Mouse (Mus musculus) adrenal gland, postnatal 4 days (tissue): Measurements from ENCODE around the gene Grid1. TPM values are rescaled to one million over a fixed set of nuclear protein-coding genes. Genes with fewer than 3 reads are reported as not detected.

Source experiments
- DNase-seq, 2 experiments: peaks; one replicate each; pipeline ENCODE4 v3.0.0; 2021 to 2022; ENCODE audit warnings: low spot score in 2 of 2, mixed read lengths in 2 of 2
- total RNA-seq, 2 experiments: library from RNA; stranded (reverse); gene quantifications; 2 replicates each; pipeline ENCODE4 v1.2.3; 2021

Grid1 gene
- total RNA-seq, 2 experiments from 2014 or later, result 0.65 to 2.1 TPM

DNA sequence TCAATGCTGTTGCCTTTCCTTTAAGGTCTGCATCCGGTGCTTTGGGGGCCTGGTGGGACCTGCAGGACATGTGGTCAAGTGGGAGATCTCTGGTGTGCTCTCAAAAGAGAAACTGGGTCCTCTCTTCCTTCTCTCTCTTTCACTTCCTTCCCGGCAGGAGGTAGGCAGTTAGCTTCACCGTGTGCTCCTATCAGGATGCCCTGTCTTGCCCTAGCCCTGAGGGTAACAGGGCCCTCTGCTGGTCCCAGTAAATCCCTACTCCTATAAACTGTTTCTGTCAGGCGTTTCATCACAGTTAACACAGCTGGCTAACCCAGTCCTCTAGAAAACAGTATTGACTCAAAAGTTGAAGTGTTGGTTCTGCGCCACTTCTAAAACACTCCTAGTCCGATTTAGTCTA lies 9.9 kb downstream of the Grid1 start:
- no peak for DNase-seq

DNA sequence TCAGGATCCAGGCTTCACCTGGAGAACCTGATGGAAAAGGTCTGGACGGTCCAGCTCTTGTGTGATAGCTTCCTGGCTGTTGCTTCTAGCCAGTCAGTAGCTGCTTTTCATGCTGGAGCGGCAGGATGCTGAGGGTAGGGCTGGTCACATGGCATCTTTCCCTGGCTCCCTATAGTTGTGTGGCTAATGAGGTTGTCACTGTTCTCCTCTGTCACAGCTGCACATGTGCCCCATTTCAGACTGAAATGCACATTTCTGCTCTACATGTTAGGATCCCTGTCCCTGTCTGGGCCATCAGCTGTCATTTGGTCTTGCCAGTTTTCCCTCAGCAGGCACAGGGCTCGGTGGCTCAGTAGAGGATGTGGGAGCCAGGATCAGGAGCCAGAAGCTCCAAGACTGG lies 17.2 kb downstream of the Grid1 start:
- no peak for DNase-seq

DNA sequence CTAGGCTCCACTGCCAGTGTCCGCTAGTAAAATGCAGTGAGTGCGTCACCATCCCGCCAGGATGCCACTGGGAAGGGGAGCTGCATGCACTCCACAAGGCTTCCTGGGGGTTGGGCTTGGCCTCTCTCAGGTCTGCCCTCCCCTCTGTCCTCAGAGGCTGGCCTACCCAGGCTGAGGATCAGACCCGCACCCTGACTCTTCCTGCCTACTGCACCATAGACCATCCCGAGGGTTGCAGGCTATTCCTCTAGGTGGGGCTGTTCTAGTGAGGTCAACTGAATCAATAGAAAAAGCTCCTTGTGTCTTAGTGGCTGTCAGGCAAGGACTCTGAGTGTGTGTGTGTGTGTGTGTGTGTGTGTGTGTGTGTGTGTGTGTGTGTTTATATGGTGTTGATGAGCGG lies 19.1 kb downstream of the Grid1 start:
- no peak for DNase-seq

DNA sequence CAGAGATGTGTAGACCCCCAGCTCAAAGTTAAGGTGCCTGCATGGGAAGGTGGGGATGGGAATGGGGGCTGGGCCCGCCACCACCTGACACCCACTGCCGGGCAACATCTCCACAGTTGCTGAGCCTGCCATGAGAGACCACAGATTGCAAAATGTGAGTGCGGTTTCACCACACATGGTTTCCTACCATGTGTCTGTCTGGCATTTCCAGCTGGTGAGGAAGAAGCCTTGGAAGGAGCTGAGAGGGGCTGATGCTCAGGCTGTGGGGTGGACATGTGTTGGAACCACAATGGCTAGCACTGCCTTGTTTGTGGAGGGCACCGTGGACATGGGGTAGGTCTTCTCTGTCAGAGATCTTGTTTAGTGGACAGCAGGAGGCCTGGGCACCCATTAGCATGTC lies 20.0 kb downstream of the Grid1 start:
- DNase-seq, result no peak

DNA sequence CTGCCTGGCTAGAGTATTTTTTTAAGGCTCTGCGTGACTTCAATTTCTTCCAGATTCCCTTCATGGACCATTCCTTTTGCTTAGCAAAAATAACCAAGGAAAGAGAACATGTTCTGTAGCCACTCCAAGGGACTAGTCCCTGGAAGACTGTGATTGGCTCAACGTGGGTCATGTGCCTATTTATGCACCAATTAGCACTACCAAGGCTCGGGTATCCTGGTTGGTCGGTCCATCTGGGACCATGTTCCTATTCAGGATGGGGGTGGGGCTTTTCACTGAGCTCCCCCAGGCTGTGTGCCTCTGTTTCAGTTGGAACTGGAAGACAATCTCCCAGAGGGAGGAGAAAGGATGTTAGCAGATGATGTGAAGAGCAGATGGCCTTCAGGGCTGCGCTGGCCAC lies 23.7 kb downstream of the Grid1 start:
- DNase-seq, result no peak

DNA sequence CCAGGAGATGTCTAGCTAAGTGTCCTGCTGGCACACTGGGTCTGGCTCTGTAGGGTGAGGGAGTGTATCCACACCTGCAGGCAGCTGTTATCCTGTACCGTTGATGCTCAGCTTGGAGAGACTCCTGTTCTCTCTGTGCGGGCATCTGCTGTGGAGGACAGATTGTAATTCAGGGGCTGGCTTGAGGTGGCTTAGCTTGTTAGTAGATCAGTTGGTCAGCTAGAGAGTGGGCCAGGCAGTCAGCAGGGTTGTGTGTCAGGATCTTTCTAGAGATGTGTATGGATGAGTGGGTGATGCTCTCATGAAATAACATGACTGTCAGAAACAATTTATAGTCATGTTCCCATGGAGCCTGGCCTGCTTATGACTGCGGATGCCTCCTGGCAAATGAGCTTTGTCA lies 24.3 kb downstream of the Grid1 start:
- no peak for DNase-seq

DNA sequence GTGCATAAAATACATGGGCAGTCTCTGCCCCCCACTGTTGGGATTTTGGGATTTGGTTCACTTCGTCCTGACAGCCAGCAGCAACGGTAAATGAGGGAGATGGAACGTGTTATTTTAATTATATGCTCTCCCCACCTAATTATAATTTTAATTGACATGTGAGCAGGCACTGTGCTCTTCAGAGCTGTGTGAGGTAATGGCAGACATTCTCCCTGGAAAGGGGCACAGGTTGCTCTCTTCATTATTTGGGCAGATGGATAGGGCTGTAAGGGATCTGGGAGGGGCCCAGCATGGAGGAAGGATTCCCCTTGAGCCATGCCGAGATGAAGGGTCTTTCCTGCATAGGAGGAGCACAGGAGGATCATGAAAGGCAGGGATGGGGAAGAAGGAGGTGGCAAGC lies 26.9 kb downstream of the Grid1 start:
- DNase-seq, result no peak

DNA sequence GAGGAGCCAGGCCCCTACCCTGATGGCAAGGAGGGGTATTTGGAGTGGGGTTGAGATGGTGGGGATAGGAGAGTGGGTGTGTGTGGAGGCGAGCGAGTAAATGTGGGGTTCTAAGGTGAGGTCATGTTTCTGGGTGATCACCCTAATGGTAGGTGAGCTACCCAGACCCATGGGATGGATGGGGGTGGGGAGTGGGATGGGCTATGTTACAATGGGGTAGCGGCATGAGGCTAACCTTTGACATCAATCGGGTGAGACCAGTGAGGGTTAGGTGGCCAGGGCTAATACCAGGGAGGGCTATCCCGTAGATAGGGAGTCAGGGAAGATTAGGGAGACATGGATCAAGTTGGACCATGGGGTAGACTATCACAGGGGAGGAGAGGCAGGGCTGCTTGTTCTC lies 27.7 kb downstream of the Grid1 start:
- no peak for DNase-seq

DNA sequence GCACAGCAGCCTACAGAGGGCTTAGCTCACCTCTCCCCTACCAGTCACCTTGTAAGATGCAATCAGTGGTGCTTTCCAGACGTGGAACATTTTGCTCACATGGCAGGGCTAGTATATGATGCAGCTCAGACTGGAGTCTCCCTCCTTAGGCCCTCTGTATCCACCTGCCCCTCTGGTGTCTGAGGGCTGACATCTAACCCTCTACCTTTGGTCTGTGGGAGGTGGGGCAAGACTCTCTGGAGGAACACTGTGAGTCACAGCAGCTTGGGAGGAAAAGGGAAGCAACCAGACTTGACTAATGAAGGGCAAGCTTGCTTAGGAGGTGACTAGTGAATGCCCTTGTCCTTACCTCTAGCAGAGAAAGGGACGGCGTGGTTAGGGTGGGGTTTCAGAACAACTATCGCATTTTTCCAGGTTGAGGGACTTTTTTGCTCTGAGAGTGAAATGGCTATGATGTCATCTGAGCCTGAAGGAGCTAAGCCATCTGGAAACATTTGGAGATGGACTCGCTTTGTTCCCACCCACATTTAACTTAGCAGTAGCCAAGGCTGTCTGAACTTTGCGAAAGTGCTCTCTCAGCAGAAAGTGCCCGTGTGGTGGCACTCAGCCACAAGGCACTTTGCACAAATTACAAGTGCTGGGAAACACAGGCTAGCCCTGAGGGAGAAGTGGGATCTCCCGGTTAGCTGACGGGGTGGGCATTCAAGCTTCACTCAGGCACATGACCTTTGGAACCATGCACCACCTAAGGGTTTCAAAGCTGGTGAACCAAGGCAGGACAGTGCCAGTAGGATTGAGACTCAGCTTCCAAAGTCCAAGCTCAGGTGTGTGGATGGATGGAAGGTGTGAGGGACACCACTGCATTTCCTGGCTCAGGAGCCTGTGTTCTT lies 41.2 kb downstream of the Grid1 start:
- DNase-seq, result no peak

DNA sequence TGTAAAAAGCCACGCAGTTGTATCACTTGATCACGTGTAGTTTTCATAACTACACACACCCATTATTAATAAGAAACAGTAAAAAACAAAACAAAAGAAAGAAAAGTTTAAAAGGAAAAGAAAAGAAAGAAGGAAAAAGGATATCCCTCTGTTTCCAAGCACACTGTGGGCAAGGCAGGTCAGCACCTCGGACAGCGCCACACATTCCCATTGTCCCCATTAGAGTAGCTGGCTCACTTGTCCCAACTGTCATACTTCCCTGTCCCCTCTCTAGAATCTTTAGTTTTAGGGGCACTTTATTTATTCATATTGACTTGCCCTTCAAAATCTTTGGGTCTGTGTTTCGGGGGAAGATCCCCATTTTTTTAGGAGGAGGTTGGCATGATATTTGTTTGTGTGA lies 47.4 kb downstream of the Grid1 start:
- no peak for DNase-seq

DNA sequence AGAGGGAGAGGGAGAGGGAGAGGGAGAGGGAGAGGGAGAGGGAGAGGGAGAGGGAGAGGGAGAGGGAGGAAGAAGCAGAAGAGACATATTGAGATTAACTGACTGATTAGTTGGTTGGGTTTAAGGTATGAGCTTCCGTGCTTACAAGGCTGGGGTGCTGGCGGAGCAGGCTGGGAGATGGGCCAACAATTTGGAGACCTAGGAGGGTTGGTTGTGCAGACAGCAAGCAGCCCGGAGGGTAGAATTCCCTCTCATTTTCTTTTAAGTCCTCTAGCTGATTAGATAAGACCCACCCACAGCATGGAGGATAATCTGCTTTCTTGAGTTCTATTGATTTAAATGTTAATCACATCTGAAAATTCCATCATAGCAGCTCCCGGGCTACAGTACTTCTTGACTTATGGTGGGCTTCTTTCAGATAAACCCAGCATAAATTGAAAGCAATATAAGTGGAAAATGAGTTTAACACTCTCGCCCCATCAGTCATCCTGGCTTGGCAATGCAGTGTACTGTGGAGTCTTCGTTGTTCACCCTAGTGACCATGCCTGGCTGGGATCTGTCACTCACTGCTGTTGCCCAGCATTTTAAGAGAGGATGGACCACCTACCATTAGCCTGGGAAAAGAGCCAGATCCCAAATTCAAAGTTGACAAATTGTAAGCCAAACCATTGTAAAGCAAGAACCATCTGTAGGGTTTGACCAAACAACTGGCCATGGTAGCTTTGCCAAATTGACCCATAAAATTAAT lies 48.8 kb downstream of the Grid1 start:
- no peak for DNase-seq

DNA sequence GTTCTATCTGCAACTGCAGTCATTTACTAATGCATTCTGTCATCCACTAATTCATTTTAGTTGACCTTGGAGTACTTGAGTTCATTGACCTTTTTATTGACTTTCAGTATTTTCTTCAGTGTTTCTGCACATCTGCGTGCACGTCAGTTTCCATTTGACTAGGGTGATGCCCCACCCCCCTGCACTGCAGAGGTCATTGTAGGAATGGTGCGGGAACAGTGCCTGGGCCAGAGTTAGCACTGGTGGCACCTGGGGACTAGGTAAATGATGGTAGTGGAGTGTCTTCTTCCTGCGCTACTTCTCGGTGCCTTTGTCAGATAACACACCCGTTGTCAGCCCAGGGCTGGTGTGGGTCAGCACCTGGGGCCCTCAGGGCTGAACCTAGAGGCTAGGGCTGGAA lies 60.1 kb downstream of the Grid1 start:
- DNase-seq, result no peak

DNA sequence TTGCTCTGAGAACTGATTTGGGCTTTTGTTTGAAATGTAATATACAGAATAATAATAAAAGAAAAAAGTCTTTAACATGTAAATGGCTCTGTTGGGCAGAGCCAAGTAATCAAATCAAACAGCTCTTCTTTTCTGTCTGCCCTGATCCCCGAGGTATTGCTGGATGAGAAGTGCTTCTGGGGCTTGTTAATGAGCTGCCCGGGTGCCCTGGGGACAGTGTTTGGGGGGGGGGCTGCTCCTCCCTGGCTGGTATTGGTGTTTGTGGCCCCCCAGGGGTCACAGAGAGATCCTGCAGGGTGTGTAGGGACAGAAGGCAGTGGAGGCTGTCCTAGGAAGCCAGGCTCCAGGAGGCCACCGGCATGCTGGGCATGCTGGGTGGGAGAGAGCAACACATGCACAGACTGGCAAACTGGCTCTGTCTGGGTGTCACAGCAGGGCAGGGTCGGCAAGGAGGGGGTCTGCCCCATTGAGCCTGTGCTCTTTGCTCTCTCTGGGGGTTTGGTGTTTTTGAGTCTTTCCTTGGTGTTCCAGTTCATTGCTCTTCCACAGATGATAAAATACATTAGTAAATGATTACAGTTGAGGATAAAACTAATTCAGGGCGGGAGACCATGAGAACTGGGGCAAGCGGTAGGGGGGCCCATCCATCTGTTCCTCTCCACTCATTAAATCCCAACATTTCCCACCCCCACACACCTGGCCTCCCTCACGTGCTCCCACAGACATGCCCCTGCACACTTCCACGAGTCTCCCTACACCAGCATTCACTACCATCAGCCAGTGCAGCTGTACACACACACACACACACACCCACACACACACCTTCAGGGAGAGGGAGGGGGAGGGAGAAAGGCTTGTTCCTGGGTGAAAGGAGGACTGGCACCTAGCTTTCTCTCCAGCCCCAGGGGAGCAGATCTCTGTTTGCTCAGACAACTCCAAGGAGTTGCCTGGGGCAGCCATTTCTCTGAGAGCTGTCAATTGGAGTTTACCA lies 60.8 kb downstream of the Grid1 start:
- no peak for DNase-seq

DNA sequence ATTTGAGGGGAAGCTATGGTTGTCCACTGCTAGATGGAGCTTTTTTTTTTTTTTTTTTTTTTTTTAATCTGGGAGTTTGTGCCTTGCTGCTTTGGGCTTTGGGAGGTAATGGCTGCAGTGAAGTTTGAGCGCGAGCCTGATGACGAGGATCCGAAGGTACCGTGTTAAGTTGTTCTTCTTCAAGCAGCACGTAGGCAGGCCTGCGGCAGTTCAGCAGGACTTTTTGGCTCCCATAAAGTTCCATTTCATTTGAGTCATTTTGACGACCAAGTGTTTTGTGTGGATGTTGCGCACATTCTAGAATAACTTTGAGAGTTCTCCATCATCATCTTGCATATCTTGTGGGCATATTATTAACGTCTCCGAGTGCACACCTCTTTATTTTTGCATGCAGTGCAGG lies 64.3 kb downstream of the Grid1 start:
- no peak for DNase-seq

DNA sequence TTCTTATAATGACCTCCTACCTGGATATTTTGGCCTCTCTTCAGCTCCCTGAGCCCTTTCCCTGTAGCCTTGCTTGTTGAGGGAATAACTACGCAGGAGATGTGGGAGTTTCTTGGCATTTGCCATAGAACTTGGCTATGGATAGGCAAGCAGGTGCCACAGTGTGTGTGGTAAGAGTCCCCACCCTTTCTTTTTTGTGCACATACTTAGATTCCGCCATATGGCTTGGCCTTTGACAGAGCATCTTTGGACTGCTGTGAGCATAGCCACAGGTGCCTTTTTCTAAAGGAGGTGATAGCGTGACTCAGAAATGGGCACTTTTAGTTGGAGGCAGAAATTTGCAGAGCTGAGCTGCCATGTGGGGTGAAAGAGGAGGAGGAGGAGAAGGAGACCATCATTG lies 64.7 kb downstream of the Grid1 start:
- DNase-seq, result no peak

DNA sequence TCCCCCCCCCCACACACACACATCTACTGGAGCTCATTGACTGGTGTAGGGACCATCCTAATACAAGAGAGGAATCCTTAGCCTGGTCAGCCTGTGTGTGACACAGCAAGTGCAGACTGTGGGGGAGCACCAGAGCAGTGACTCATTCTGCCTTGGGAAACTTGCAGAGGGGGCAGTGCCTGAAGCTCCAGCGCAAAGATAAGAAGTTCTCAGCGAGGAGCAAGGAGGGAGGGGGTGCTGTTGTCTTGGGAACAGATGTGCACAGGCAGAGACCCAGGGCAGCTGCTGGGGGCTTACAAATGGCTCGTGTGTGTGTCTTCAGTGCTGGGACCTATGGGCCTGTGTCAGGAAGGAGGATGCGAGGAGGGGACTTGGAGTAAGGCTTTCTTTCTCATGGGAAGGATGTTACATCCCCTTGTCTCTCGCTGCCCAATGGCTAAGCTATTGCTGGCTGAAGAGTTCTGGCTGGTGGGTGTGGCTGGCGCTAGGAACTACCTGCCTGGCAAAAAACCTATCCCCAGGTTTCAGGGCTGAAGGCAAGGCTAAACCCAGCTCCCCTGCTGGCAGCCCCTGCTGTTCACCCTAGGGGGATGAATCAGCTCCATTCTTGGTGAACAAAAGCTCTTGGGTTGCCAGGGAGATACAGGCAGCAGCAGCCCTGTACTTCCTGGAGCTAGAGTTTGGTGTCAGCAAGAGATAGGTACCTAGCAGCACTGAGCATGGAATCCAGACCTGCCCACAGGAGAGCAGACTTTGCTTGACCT lies 72.0 kb downstream of the Grid1 start:
- no peak for DNase-seq

DNA sequence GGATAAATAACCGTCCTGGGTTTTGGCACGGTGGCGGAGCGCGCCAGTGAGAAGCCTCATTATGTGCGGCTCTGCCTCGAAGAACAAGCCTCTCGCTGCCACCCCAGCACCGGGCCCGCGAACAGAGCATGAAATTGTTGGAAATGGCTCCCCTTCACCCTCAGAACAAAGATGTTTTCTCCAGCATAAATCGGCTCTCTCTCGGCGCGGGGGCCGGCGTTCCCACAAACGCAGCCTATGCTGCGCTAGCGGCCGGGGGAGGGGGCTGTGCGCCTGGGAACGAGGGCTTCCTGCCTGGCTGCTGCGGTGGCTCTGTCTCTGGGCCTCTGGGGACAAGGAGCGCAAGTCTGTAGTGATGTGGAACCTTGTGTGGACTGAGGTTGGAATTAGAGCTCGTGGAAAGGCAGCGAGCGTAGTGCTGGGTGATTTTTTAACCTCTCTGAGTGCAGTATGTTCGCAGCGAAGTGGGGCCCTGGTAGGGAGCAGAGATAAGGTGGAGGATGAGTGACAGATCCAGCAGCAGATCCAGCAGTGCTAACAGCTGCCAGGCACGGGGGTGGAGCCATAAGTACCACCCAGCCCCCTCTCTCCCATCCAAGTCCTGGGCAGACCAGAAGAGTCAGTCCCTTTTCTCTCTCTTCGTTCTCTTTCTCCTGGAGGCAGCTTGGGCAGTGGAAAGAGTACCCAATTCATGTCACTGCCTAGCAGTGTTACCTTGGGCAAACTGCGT lies 76.5 kb downstream of the Grid1 start:
- DNase-seq, result no peak

DNA sequence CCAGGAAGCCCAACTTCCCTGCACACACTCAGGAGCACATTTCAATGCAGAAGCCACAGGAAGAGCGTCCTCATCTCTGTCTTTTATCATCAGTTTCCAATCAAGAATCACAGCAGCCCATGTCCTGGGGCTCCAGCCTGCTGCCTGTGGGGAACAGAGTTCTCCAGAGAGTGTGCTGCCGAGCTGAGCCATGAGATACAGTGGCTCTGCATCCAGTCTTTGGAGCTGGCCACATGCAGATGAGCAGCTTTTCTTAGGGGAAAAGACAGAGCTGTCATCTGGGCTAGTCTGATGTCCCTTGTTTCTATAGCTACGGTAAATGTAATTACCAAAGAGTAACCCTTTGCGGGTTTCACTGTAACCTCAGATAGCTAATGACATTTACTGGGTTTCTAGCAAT lies 83.9 kb downstream of the Grid1 start:
- DNase-seq, result no peak

DNA sequence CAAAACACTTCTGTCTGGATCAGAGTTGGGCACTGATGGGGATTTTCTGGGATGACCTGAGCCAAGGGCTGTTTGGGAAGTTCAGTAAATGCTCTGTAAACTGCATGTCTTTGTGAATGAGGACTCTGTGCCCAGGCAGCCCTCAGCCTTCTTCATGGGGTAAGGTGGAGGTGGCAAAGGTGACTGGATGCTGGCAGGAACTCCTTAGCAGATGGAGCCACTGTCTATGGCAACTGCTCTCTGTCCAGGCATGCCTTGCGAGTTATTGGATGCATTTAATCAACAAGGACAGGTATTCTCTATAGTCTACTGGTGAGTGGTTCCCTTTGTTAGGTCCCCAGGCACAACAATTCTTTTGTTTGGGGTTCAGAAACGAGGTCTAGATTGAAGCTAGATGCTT lies 85.8 kb downstream of the Grid1 start:
- no peak for DNase-seq

DNA sequence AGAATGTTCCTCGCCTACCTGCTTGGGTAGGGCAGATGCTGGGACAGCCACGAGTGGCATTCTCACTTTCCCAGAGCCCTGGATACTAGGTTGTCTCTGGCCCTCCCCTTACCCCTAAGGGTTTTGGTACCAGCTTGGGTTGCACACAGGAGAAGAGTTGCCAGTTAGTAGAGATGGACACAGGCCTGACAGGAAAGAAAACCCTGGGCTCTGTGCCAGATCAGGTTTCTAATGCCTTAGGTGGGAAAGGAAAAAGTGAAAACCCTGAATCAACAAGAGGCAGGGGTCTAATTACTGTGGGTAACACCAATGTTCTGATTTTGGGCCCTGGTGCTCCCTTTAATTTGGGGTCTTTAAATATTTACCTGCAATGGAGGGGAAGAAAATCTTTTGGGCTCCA lies 88.5 kb downstream of the Grid1 start:
- DNase-seq, result no peak
